Mouse (Mus musculus): ENCODE measurements around the gene Pjvk. TPM values are rescaled to one million over a fixed set of nuclear protein-coding genes. Genes with fewer than 3 reads are reported as not detected.
"Not testable (repeated sequence)": the region's sequence is repeated elsewhere in the genome, so short reads cannot be mapped to it uniquely, and the experiment has no call there.

Pjvk gene
- 0.90 and 1.2 TPM in 2 replicates for polyA plus RNA-seq (2015; fragmentation: Nextera tagmentation; extraction: Ambion mirVana)

- Histone ChIP-seq H3K36me3 (ENCODE audit: poor library complexity, severe bottlenecking) (peaks cover 2% of the 10 kb centered on the region), H3K4me3 (peak within 1 kb of the TSS; percentile 79), H3K9ac (peak within 1 kb of the TSS; percentile 90), H3K27me3 (no peaks in the 10 kb centered on the region), H3K4me1 (peaks cover 20% of the 10 kb centered on the region), H3K4me2 (peak within 1 kb of the TSS; percentile 81), H3K27ac (peak within 1 kb of the TSS; percentile 94), H3K9me3 (replicated peaks) (no peaks in the 10 kb centered on the region)
- under 1% methylated on average over 39 of the region's 42 CpGs for WGBS
- peak; percentile 98 for ATAC-seq
Observed at GRCm38 (mm10) chr2:76647883-76648570, at the start of gene Pjvk, which contains the start of gene Prkra. TSS of gene Pjvk (plus strand) at chr2:76648476. TSS of gene Prkra (minus strand) at chr2:76648015.

- Histone ChIP-seq H3K9ac (no peak overlapping the region), H3K36me3 (ENCODE audit: poor library complexity, severe bottlenecking) (0 out of 2 replicates have a peak, but pooled peaks cover 8% of the 10 kb centered on the region), H3K27me3 (no peaks in the 10 kb centered on the region), H3K4me3 (no peak overlapping the region), H3K4me2 (no peak overlapping the region), H3K27ac (no peak overlapping the region), H3K9me3 (replicated peaks) (no peaks in the 10 kb centered on the region), H3K4me1 (no peaks in the 10 kb centered on the region)
- ATAC-seq = no peak
- 66% methylated on average over 5 of the region's 5 CpGs for WGBS
Observed at GRCm38 (mm10) chr2:76599214-76599613, 49.1 kb upstream of the Pjvk start.

- H3K4me1 ChIP-seq = no peaks in the 10 kb centered on the region
- no peak overlapping the region for H3K4me2 ChIP-seq
- no peak overlapping the region for H3K9ac ChIP-seq
- H3K27ac ChIP-seq = no peak overlapping the region
- H3K36me3 ChIP-seq (ENCODE audit: poor library complexity, severe bottlenecking) = no peaks in the 10 kb centered on the region
- 92% methylated on average over 1 of the region's 1 CpGs for WGBS
- H3K27me3 ChIP-seq = no peaks in the 10 kb centered on the region
- ATAC-seq = no peak
- H3K4me3 ChIP-seq = no peak overlapping the region
- no peaks in the 10 kb centered on the region for H3K9me3 ChIP-seq (replicated peaks)
Observed at GRCm38 (mm10) chr2:76602256-76602655, 46.0 kb upstream of the Pjvk start.

GRCm38 (mm10) chr2:76606704-76607103 is 41.6 kb upstream of the Pjvk start:
- no peak for ATAC-seq

GRCm38 (mm10) chr2:76610326-76611104 is 37.8 kb upstream of the Pjvk start:
- 71% methylated on average over 10 of the region's 10 CpGs for WGBS
- no peak for ATAC-seq
- Histone ChIP-seq H3K36me3 (ENCODE audit: poor library complexity, severe bottlenecking) (no peaks in the 10 kb centered on the region), H3K4me1 (no peaks in the 10 kb centered on the region), H3K9ac (no peak overlapping the region), H3K27ac (no peak overlapping the region), H3K9me3 (replicated peaks) (no peaks in the 10 kb centered on the region), H3K4me2 (no peak overlapping the region), H3K4me3 (no peak overlapping the region), H3K27me3 (no peaks in the 10 kb centered on the region)

More at GRCm38 (mm10) chr2:76606704-76607103, 41.6 kb upstream of the Pjvk start:
- Histone ChIP-seq H3K27ac (no peak overlapping the region), H3K27me3 (no peaks in the 10 kb centered on the region), H3K4me2 (no peak overlapping the region), H3K4me1 (no peaks in the 10 kb centered on the region), H3K4me3 (no peak overlapping the region), H3K9me3 (replicated peaks) (no peaks in the 10 kb centered on the region), H3K36me3 (ENCODE audit: poor library complexity, severe bottlenecking) (no peaks in the 10 kb centered on the region), H3K9ac (no peak overlapping the region)
- 89% methylated on average over 3 of the region's 3 CpGs for WGBS

GRCm38 (mm10) chr2:76611996-76612395 is 36.3 kb upstream of the Pjvk start:
- no peaks in the 10 kb centered on the region for H3K36me3 ChIP-seq (ENCODE audit: poor library complexity, severe bottlenecking)
- H3K27ac ChIP-seq = no peak overlapping the region
- no peak overlapping the region for H3K4me2 ChIP-seq
- no peaks in the 10 kb centered on the region for H3K27me3 ChIP-seq
- H3K4me1 ChIP-seq = no peaks in the 10 kb centered on the region
- H3K9ac ChIP-seq = no peak overlapping the region
- no peaks in the 10 kb centered on the region for H3K9me3 ChIP-seq (replicated peaks)
- ATAC-seq = no peak
- H3K4me3 ChIP-seq = no peak overlapping the region
- WGBS = 85% methylated on average over 3 of the region's 3 CpGs

GRCm38 (mm10) chr2:76618078-76618477 is 30.2 kb upstream of the Pjvk start:
- H3K9ac ChIP-seq = no peak overlapping the region
- 52% methylated on average over 1 of the region's 1 CpGs for WGBS
- peak; percentile 69; the same call in 1 of the 2 replicates for ATAC-seq
- H3K4me2 ChIP-seq = no peak overlapping the region
- peaks cover 9% of the 10 kb centered on the region for H3K36me3 ChIP-seq (ENCODE audit: poor library complexity, severe bottlenecking)
- H3K4me3 ChIP-seq = no peak overlapping the region
- H3K9me3 ChIP-seq (replicated peaks) = no peaks in the 10 kb centered on the region
- no peaks in the 10 kb centered on the region for H3K4me1 ChIP-seq
- no peak overlapping the region for H3K27ac ChIP-seq
- H3K27me3 ChIP-seq = no peaks in the 10 kb centered on the region

GRCm38 (mm10) chr2:76620188-76620587 is 28.1 kb upstream of the Pjvk start:
- no peak overlapping the region for H3K27ac ChIP-seq
- no peaks in the 10 kb centered on the region for H3K27me3 ChIP-seq
- no peak overlapping the region for H3K4me3 ChIP-seq
- H3K9ac ChIP-seq = no peak overlapping the region
- peaks cover 28% of the 10 kb centered on the region for H3K36me3 ChIP-seq (ENCODE audit: poor library complexity, severe bottlenecking)
- H3K4me2 ChIP-seq = no peak overlapping the region
- H3K4me1 ChIP-seq = no peaks in the 10 kb centered on the region
- H3K9me3 ChIP-seq (replicated peaks) = no peaks in the 10 kb centered on the region
- 87% methylated on average over 5 of the region's 5 CpGs for WGBS
- no peak for ATAC-seq

GRCm38 (mm10) chr2:76621724-76622123 is 26.6 kb upstream of the Pjvk start:
- H3K4me1 ChIP-seq = no peaks in the 10 kb centered on the region
- peaks cover 4% of the 10 kb centered on the region for H3K9me3 ChIP-seq (replicated peaks)
- no peak for ATAC-seq
- 84% methylated on average over 1 of the region's 1 CpGs for WGBS
- H3K9ac ChIP-seq = no peak overlapping the region
- H3K27me3 ChIP-seq = no peaks in the 10 kb centered on the region
- H3K36me3 ChIP-seq (ENCODE audit: poor library complexity, severe bottlenecking) = peaks cover 44% of the 10 kb centered on the region
- H3K27ac ChIP-seq = no peak overlapping the region
- H3K4me2 ChIP-seq = no peak overlapping the region
- H3K4me3 ChIP-seq = no peak overlapping the region

- H3K4me2 ChIP-seq; H3K9me3 ChIP-seq (replicated peaks); H3K27ac ChIP-seq; ATAC-seq; H3K4me1 ChIP-seq; H3K9ac ChIP-seq; H3K4me3 ChIP-seq; H3K27me3 ChIP-seq: not testable (repeated sequence)
- 97% methylated on average over 2 of the region's 2 CpGs for WGBS
- peaks cover 50% of the 10 kb centered on the region for H3K36me3 ChIP-seq (ENCODE audit: poor library complexity, severe bottlenecking)
Observed at GRCm38 (mm10) chr2:76622316-76622715, 26.0 kb upstream of the Pjvk start.

- no peak overlapping the region for H3K27ac ChIP-seq
- H3K9me3 ChIP-seq (replicated peaks) = peaks cover 4% of the 10 kb centered on the region
- H3K4me2 ChIP-seq = no peak overlapping the region
- peaks cover 94% of the 10 kb centered on the region for H3K36me3 ChIP-seq (ENCODE audit: poor library complexity, severe bottlenecking)
- WGBS = 97% methylated on average over 12 of the region's 12 CpGs
- no peak for ATAC-seq
- no peaks in the 10 kb centered on the region for H3K4me1 ChIP-seq
- no peak overlapping the region for H3K9ac ChIP-seq
- no peaks in the 10 kb centered on the region for H3K27me3 ChIP-seq
- H3K4me3 ChIP-seq = no peak overlapping the region
Observed at GRCm38 (mm10) chr2:76630293-76630692, 18.0 kb upstream of the Pjvk start.

- Histone ChIP-seq H3K9me3 (replicated peaks) (no peaks in the 10 kb centered on the region), H3K4me3 (no peak overlapping the region), H3K4me2 (no peak overlapping the region), H3K27me3 (no peaks in the 10 kb centered on the region), H3K27ac (no peak overlapping the region), H3K4me1 (no peaks in the 10 kb centered on the region), H3K36me3 (ENCODE audit: poor library complexity, severe bottlenecking) (peaks cover 93% of the 10 kb centered on the region), H3K9ac (no peak overlapping the region)
- WGBS = 82% methylated on average over 4 of the region's 4 CpGs
- no peak for ATAC-seq
Observed at GRCm38 (mm10) chr2:76631600-76631999, 16.7 kb upstream of the Pjvk start.
